Mouse (Mus musculus): ENCODE data around the gene D930007J09Rik. TPM values are rescaled to one million over a fixed set of nuclear protein-coding genes. Genes with fewer than 3 reads are reported as not detected.

D930007J09Rik gene
- polyA plus RNA-seq, 1 experiment from 2014 or later = not detected

DNA sequence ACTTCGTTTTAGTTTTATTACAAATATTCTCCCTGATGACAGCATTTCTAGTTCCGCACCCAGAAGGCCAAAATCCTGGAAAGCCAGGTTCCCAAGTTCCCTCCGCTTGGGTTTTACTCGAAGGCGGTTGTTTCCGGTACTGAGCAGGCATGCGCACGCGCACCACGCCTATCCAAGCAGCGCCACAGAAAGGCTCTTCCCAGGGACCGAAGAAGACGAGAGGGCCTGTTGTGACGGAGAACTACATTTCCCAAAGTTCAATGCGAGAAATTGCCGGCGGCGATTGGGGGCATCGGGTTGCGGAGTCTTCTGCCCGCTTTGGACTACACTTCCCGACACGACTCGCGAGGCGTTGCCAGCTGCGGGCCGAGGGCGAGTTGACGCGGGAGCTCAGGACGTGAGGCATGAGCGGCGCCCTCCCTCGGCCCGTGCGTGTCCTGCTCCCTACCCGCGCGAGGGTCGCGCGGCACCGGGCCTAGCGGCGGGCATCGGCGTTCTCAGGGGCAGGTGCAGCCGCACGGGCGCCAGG, 892 bp downstream of the D930007J09Rik start, which contains the start of gene Wrnip1:
Wrnip1 (plus strand) TSS at position 346 of the 529 bp plus-strand sequence.
- Histone ChIP-seq H3K4me1 (ENCODE audit: control insufficient read depth, insufficient read depth, low read length) (peaks cover 20% of the 10 kb centered on the region), H3K27me3 (ENCODE audit: control insufficient read depth, insufficient read depth, low read length) (no peaks in the 10 kb centered on the region), H3K4me3 (replicated peaks; ENCODE audit: low read depth, low read length) (peak within 1 kb of the TSS; percentile 84), H3K36me3 (ENCODE audit: control insufficient read depth, insufficient read depth, low read length) (peaks cover 4% of the 10 kb centered on the region; the same call in 1 of the 2 replicates), H3K9me3 (ENCODE audit: control insufficient read depth, low read length) (no peaks in the 10 kb centered on the region), H3K4me2 (ENCODE audit: low read length) (peak within 1 kb of the TSS; percentile 75), H3K27ac (replicated peaks; ENCODE audit: low read depth, low read length) (peak within 1 kb of the TSS; percentile 92), H3K9ac (replicated peaks; ENCODE audit: low read length) (peak within 1 kb of the TSS; percentile 84)
- ATAC-seq (ENCODE audit: low FRiP score, low TSS enrichment) (peak; percentile 99), DNase-seq (peak; percentile 100)
- under 1% methylated on average over 51 of the region's 51 CpGs for WGBS

DNA sequence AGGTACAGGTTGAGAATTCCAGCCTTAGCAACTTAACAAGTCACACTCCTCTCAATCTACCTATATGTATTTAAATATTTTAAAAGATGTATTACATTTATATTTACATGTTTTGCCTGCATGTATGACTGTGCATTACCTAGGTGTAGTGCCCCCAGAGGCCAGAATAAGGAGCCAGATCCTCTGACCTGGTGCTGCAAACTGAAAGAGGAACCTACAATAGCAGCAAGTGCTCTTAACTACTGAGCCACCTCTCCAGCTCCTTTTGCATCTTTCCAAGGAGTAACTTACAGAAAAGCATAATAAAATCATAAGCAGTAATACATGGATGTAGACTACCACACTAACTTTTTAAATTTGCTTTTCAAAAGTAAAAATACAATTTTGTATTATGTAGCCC, 1.8 kb downstream of the D930007J09Rik start:
- DNase-seq = no peak
- Histone ChIP-seq H3K27ac (replicated peaks; ENCODE audit: low read depth, low read length) (no peak overlapping the region), H3K36me3 (ENCODE audit: control insufficient read depth, insufficient read depth, low read length) (no peaks in the 10 kb centered on the region), H3K4me1 (ENCODE audit: control insufficient read depth, insufficient read depth, low read length) (peaks cover 20% of the 10 kb centered on the region), H3K27me3 (ENCODE audit: control insufficient read depth, insufficient read depth, low read length) (no peaks in the 10 kb centered on the region), H3K4me2 (ENCODE audit: low read length) (peak overlapping the region; percentile 53), H3K4me3 (replicated peaks; ENCODE audit: low read depth, low read length) (peak overlapping the region; percentile 29), H3K9me3 (ENCODE audit: control insufficient read depth, low read length) (no peaks in the 10 kb centered on the region), H3K9ac (replicated peaks; ENCODE audit: low read length) (peak overlapping the region; percentile 41; the same call in 1 of the 2 replicates)
- no peak for ATAC-seq (ENCODE audit: low FRiP score, low TSS enrichment)

DNA sequence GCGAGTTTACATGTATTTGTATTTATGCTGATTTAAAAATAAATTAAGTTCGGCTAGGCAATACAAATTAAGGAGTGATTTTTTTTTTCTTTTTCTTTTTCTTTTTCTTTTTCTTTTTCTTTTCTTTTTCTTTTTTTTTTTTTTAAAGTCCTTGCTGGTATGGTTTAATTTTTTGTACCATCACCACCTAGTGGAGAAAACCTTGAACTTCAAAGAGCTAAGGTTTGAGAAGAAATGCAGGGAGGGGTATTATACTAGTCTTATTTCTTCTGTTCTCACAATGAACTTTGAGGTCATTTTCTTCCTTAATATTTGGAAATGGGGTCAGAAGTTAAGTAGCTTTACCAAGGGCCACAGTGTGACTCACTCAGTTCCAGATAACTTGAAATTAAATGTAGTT, 3.5 kb downstream of the D930007J09Rik start:
- Histone ChIP-seq H3K27me3 (ENCODE audit: control insufficient read depth, insufficient read depth, low read length) (no peaks in the 10 kb centered on the region), H3K36me3 (ENCODE audit: control insufficient read depth, insufficient read depth, low read length) (no peaks in the 10 kb centered on the region), H3K27ac (replicated peaks; ENCODE audit: low read depth, low read length) (no peak overlapping the region), H3K4me1 (ENCODE audit: control insufficient read depth, insufficient read depth, low read length) (peaks cover 11% of the 10 kb centered on the region), H3K9ac (replicated peaks; ENCODE audit: low read length) (no peak overlapping the region), H3K4me2 (ENCODE audit: low read length) (no peak overlapping the region), H3K9me3 (ENCODE audit: control insufficient read depth, low read length) (no peaks in the 10 kb centered on the region), H3K4me3 (replicated peaks; ENCODE audit: low read depth, low read length) (no peak overlapping the region)
- WGBS = 75% methylated on average over 2 of the region's 2 CpGs
- peak; percentile 27 for DNase-seq
- ATAC-seq (ENCODE audit: low FRiP score, low TSS enrichment) = no peak

DNA sequence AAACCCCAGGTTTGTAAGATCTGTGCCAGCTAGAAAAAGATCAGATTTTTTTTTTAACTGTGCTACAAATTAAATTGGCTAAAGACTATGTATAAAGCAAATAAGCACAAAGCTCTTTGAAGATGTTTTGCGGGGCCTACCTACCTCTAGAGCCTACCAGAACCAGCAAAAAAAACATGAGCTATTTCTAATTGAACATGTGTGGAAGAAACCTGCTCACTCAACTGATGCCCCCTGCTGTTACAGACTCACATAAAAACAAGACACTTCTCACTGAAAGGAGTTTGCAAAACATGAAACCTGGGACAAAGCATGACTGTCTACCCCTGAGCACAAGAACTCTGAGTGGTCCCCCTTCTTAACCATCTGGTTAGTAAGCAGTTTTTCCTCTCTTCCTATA, 5.6 kb downstream of the D930007J09Rik start:
- Histone ChIP-seq H3K9ac (replicated peaks; ENCODE audit: low read length) (no peak overlapping the region), H3K27me3 (ENCODE audit: control insufficient read depth, insufficient read depth, low read length) (no peaks in the 10 kb centered on the region), H3K9me3 (ENCODE audit: control insufficient read depth, low read length) (no peaks in the 10 kb centered on the region), H3K4me2 (ENCODE audit: low read length) (no peak overlapping the region), H3K4me3 (replicated peaks; ENCODE audit: low read depth, low read length) (no peak overlapping the region), H3K4me1 (ENCODE audit: control insufficient read depth, insufficient read depth, low read length) (peaks cover 3% of the 10 kb centered on the region; the same call in 1 of the 2 replicates), H3K36me3 (ENCODE audit: control insufficient read depth, insufficient read depth, low read length) (no peaks in the 10 kb centered on the region), H3K27ac (replicated peaks; ENCODE audit: low read depth, low read length) (no peak overlapping the region)
- 96% methylated on average over 1 of the region's 1 CpGs for WGBS
- DNase-seq (no peak), ATAC-seq (ENCODE audit: low FRiP score, low TSS enrichment) (no peak)

DNA sequence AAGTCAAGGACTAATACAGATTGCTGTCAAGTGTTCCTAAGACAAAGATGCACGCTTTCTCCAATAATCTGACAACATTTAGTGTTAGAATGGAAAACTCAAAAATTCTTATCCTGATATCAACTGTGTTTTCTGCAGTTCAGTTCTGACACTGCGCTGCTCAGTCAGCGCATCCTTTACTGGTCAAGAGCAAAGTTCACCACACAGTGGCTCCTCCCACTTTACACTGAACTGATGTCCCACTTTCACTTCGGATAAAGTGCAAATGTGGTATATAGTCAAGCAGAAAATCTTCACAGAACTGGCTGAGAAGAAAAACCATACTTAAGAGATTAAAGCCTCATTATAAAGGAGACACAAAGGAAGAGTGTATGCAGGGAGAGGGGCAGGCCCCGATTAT, 7.5 kb downstream of the D930007J09Rik start:
- no peak overlapping the region for H3K4me3 ChIP-seq (replicated peaks; ENCODE audit: low read depth, low read length)
- H3K36me3 ChIP-seq (ENCODE audit: control insufficient read depth, insufficient read depth, low read length) = no peaks in the 10 kb centered on the region
- H3K9me3 ChIP-seq (ENCODE audit: control insufficient read depth, low read length) = no peaks in the 10 kb centered on the region
- H3K27me3 ChIP-seq (ENCODE audit: control insufficient read depth, insufficient read depth, low read length) = no peaks in the 10 kb centered on the region
- H3K27ac ChIP-seq (replicated peaks; ENCODE audit: low read depth, low read length) = no peak overlapping the region
- ATAC-seq (ENCODE audit: low FRiP score, low TSS enrichment) (no peak), DNase-seq (no peak)
- H3K4me1 ChIP-seq (ENCODE audit: control insufficient read depth, insufficient read depth, low read length) = no peaks in the 10 kb centered on the region
- whole genome bisulfite sequencing = 90% methylated on average over 5 of the region's 5 CpGs
- H3K4me2 ChIP-seq (ENCODE audit: low read length) = no peak overlapping the region
- no peak overlapping the region for H3K9ac ChIP-seq (replicated peaks; ENCODE audit: low read length)

DNA sequence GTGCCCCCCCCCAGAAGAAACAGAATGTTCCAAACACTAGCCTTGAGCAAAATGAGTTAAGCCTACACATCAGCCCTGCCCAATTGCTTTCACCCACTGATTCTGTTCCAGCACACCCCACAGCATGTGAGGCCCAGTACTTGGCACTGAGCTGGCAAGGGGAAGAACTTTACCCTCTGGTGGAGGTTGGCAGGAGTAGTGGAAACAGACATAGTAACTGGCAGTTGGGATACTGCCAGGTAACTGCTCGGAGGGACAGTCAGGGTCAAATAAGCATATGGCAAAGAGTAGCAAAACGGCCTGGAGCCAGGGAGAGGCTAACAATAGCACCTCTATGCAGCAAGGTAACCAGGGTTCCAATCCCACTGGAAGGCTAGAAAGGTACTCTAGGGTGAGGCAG, 8.0 kb downstream of the D930007J09Rik start:
- Histone ChIP-seq H3K4me3 (replicated peaks; ENCODE audit: low read depth, low read length) (no peak overlapping the region), H3K36me3 (ENCODE audit: control insufficient read depth, insufficient read depth, low read length) (no peaks in the 10 kb centered on the region), H3K4me2 (ENCODE audit: low read length) (no peak overlapping the region), H3K9me3 (ENCODE audit: control insufficient read depth, low read length) (no peaks in the 10 kb centered on the region), H3K4me1 (ENCODE audit: control insufficient read depth, insufficient read depth, low read length) (no peaks in the 10 kb centered on the region), H3K9ac (replicated peaks; ENCODE audit: low read length) (no peak overlapping the region), H3K27ac (replicated peaks; ENCODE audit: low read depth, low read length) (no peak overlapping the region), H3K27me3 (ENCODE audit: control insufficient read depth, insufficient read depth, low read length) (no peaks in the 10 kb centered on the region)
- WGBS = 71% methylated on average over 2 of the region's 2 CpGs
- DNase-seq (no peak), ATAC-seq (ENCODE audit: low FRiP score, low TSS enrichment) (no peak)

DNA sequence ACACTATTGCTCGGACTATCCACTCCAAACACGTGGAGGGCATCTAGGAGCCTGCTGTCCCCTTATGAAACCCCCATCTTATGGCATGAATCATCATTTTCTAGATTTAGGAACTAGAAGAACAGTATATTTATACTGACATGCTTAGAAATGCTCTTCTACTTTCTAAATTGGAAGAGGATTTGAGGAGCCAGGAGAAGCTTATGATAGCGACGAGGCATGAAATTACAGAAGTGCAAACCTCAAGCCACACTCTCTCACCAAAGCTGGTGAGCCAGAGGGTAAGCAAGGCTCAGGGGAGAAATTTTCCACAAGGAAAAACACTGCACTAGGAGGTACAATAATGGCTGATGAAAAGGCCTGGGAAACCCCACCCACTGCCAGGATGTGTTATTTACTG, 12.9 kb downstream of the D930007J09Rik start:
- Histone ChIP-seq H3K27me3 (ENCODE audit: control insufficient read depth, insufficient read depth, low read length) (no peaks in the 10 kb centered on the region), H3K4me2 (ENCODE audit: low read length) (no peak overlapping the region), H3K9me3 (ENCODE audit: control insufficient read depth, low read length) (no peaks in the 10 kb centered on the region), H3K36me3 (ENCODE audit: control insufficient read depth, insufficient read depth, low read length) (no peaks in the 10 kb centered on the region), H3K9ac (replicated peaks; ENCODE audit: low read length) (no peak overlapping the region), H3K4me3 (replicated peaks; ENCODE audit: low read depth, low read length) (no peak overlapping the region), H3K27ac (replicated peaks; ENCODE audit: low read depth, low read length) (no peak overlapping the region), H3K4me1 (ENCODE audit: control insufficient read depth, insufficient read depth, low read length) (no peaks in the 10 kb centered on the region)
- WGBS = 85% methylated on average over 4 of the region's 4 CpGs
- DNase-seq (no peak), ATAC-seq (ENCODE audit: low FRiP score, low TSS enrichment) (no peak)

DNA sequence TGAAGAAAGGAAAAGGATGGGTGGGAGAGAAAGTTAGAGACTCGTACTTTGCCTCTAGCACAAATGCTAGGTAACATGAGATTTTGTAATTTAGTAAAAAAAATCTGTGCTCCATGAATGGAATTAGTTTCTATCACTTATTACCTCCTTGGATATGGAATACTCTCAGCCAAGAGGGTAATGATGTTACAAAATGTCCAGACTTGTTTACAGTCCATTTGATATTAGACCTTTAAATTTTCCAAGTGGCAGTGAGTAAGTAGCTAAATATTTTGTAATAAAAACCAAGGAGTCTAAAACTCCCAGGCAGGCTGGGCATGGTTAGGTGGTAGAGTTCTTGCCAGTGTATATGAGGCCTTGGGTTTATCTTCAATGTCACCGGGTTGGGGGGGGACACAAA, 15.1 kb downstream of the D930007J09Rik start:
- DNase-seq (no peak), ATAC-seq (ENCODE audit: low FRiP score, low TSS enrichment) (no peak)
- Histone ChIP-seq H3K36me3 (ENCODE audit: control insufficient read depth, insufficient read depth, low read length) (no peaks in the 10 kb centered on the region), H3K9me3 (ENCODE audit: control insufficient read depth, low read length) (no peaks in the 10 kb centered on the region), H3K4me2 (ENCODE audit: low read length) (no peak overlapping the region), H3K27me3 (ENCODE audit: control insufficient read depth, insufficient read depth, low read length) (no peaks in the 10 kb centered on the region), H3K4me1 (ENCODE audit: control insufficient read depth, insufficient read depth, low read length) (no peaks in the 10 kb centered on the region), H3K4me3 (replicated peaks; ENCODE audit: low read depth, low read length) (no peak overlapping the region), H3K9ac (replicated peaks; ENCODE audit: low read length) (no peak overlapping the region), H3K27ac (replicated peaks; ENCODE audit: low read depth, low read length) (no peak overlapping the region)
- 78% methylated on average over 2 of the region's 2 CpGs for WGBS

DNA sequence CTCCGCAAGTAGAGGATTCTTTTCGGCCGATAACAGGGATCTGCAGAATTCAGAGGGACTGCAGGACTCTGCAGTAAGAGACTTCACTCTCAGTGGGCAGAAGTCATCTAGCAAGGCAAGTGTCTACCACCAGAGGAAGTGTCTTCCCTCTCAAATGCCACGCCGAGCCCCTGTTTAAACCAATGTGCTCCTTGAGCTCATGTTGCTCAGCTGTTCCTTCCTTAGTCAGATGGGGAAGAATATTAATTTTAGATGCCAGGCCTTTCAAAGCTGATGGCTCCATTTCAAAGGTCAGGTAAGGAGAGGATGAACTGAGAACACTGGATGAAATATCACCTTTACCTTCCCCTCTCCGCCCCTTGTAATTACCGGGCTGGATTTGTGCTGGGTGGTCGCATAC, 18.8 kb downstream of the D930007J09Rik start, which contains the start of gene Mylk4:
Mylk4 (minus strand) TSS at position 139 of the 400 bp plus-strand sequence.
- Histone ChIP-seq H3K27ac (replicated peaks; ENCODE audit: low read depth, low read length) (no peak within 1 kb of the TSS), H3K36me3 (ENCODE audit: control insufficient read depth, insufficient read depth, low read length) (no peaks in the 10 kb centered on the region), H3K4me2 (ENCODE audit: low read length) (no peak within 1 kb of the TSS), H3K9me3 (ENCODE audit: control insufficient read depth, low read length) (no peaks in the 10 kb centered on the region), H3K27me3 (ENCODE audit: control insufficient read depth, insufficient read depth, low read length) (no peaks in the 10 kb centered on the region), H3K4me3 (replicated peaks; ENCODE audit: low read depth, low read length) (no peak within 1 kb of the TSS), H3K4me1 (ENCODE audit: control insufficient read depth, insufficient read depth, low read length) (no peaks in the 10 kb centered on the region), H3K9ac (replicated peaks; ENCODE audit: low read length) (no peak within 1 kb of the TSS)
- no peak for DNase-seq
- WGBS = 89% methylated on average over 8 of the region's 8 CpGs
- ATAC-seq (ENCODE audit: low FRiP score, low TSS enrichment) = no peak
